Mouse (Mus musculus): ENCODE data around the gene Ift122. TPM values are rescaled to one million over a fixed set of nuclear protein-coding genes. Genes with fewer than 3 reads are reported as not detected.

Gene Ift122
- polyA plus RNA-seq, 1 experiment: 3.7 TPM

- no peak for DNase-seq (ENCODE audit: low read depth, low spot score)
- WGBS: 64% methylated on average over 17 of the region's 17 CpGs
Observed at GRCm38 (mm10) chr6:115915601-115916445, 62.6 kb downstream of the Ift122 start.

- no peak for DNase-seq (ENCODE audit: low read depth, low spot score)
- WGBS: 84% methylated on average over 5 of the region's 5 CpGs
Observed at GRCm38 (mm10) chr6:115916611-115917010, 63.3 kb downstream of the Ift122 start.

- 96% methylated on average over 1 of the region's 1 CpGs for WGBS
- DNase-seq (ENCODE audit: low read depth, low spot score): no peak
Observed at GRCm38 (mm10) chr6:115918615-115919014, 65.3 kb downstream of the Ift122 start.

- 83% methylated on average over 5 of the region's 5 CpGs for WGBS
- DNase-seq (ENCODE audit: low read depth, low spot score): no peak
Observed at GRCm38 (mm10) chr6:115919876-115920275, 66.6 kb downstream of the Ift122 start.

- WGBS: 42% methylated on average over 6 of the region's 6 CpGs
- no peak for DNase-seq (ENCODE audit: low read depth, low spot score)
Observed at GRCm38 (mm10) chr6:115924829-115925228, 71.6 kb downstream of the Ift122 start.

GRCm38 (mm10) chr6:115926416-115926815, 73.1 kb downstream of the Ift122 start:
- DNase-seq (ENCODE audit: low read depth, low spot score): no peak
- WGBS: 80% methylated on average over 10 of the region's 10 CpGs

GRCm38 (mm10) chr6:115927292-115928242, 74.3 kb downstream of the Ift122 start:
- no peak for DNase-seq (ENCODE audit: low read depth, low spot score)
- 79% methylated on average over 10 of the region's 10 CpGs for WGBS

- 59% methylated on average over 5 of the region's 5 CpGs for WGBS
- no peak for DNase-seq (ENCODE audit: low read depth, low spot score)
Observed at GRCm38 (mm10) chr6:115930018-115930417, 76.7 kb downstream of the Ift122 start.

GRCm38 (mm10) chr6:115931639-115932038, 78.4 kb downstream of the Ift122 start, which contains the start of gene Rho:
Gene Rho, plus strand, starts transcription at chr6:115931748.
- WGBS: 83% methylated on average over 14 of the region's 14 CpGs
- no peak for DNase-seq (ENCODE audit: low read depth, low spot score)

GRCm38 (mm10) chr6:115932391-115932790, 79.1 kb downstream of the Ift122 start:
- 81% methylated on average over 3 of the region's 3 CpGs for WGBS

GRCm38 (mm10) chr6:115935544-115935943, 82.3 kb downstream of the Ift122 start:
- no peak for DNase-seq (ENCODE audit: low read depth, low spot score)
- WGBS: 80% methylated on average over 8 of the region's 8 CpGs

More at GRCm38 (mm10) chr6:115932391-115932790, 79.1 kb downstream of the Ift122 start:
- no peak for DNase-seq (ENCODE audit: low read depth, low spot score)

GRCm38 (mm10) chr6:115938011-115938410, 84.7 kb downstream of the Ift122 start:
- no peak for DNase-seq (ENCODE audit: low read depth, low spot score)

GRCm38 (mm10) chr6:115938798-115939197, 85.5 kb downstream of the Ift122 start:
- WGBS: 45% methylated on average over 1 of the region's 1 CpGs
- DNase-seq (ENCODE audit: low read depth, low spot score): no peak

More at GRCm38 (mm10) chr6:115938011-115938410, 84.7 kb downstream of the Ift122 start:
- WGBS: 91% methylated on average over 2 of the region's 2 CpGs

GRCm38 (mm10) chr6:115940603-115941002, 87.3 kb downstream of the Ift122 start:
- WGBS: 17% methylated on average over 1 of the region's 1 CpGs

GRCm38 (mm10) chr6:115941128-115941527, 87.9 kb downstream of the Ift122 start:
- no peak for DNase-seq (ENCODE audit: low read depth, low spot score)
- WGBS: 9% methylated on average over 9 of the region's 12 CpGs

More at GRCm38 (mm10) chr6:115940603-115941002, 87.3 kb downstream of the Ift122 start:
- peak; percentile 29 for DNase-seq (ENCODE audit: low read depth, low spot score)

- WGBS: 64% methylated on average over 9 of the region's 9 CpGs
Observed at GRCm38 (mm10) chr6:115943498-115944427, 90.5 kb downstream of the Ift122 start.

GRCm38 (mm10) chr6:115944638-115945037, 91.4 kb downstream of the Ift122 start, which contains the start of gene H1foo:
Gene H1foo, plus strand, starts transcription at chr6:115944938.
- no peak for DNase-seq (ENCODE audit: low read depth, low spot score)
- WGBS: 91% methylated on average over 5 of the region's 5 CpGs

More at GRCm38 (mm10) chr6:115943498-115944427, 90.5 kb downstream of the Ift122 start:
- no peak for DNase-seq (ENCODE audit: low read depth, low spot score)

GRCm38 (mm10) chr6:115945633-115946032, 92.4 kb downstream of the Ift122 start:
- no peak for DNase-seq (ENCODE audit: low read depth, low spot score)
- 78% methylated on average over 8 of the region's 8 CpGs for WGBS

GRCm38 (mm10) chr6:115946389-115946788, 93.1 kb downstream of the Ift122 start:
- 28% methylated on average over 6 of the region's 6 CpGs for WGBS
- no peak for DNase-seq (ENCODE audit: low read depth, low spot score)
